Mouse (Mus musculus) hindbrain, embryonic 14.5 days (tissue): ENCODE data around the gene Ivd. TPM values are rescaled to one million over a fixed set of nuclear protein-coding genes. Genes with fewer than 3 reads are reported as not detected.

ENCODE experiments used
- polyA plus RNA-seq: library from polyadenylated mRNA; unstranded; fragments of >200 nt; fragmentation: Nextera tagmentation; extraction: Ambion mirVana; gene quantifications from 2 replicates; pipeline ENCODE4 v1.2.1, GENCODE M21; 2014

The Ivd gene
- polyA plus RNA-seq, 1 experiment from 2014 or later: 36.4 TPM

Other genes starting within 250 kb of the Ivd start
- gene Pak6, start 198.7 kb upstream of the Ivd start, polyA plus RNA-seq: 39.9 and 41.7 TPM in 2 replicates
- gene Ankrd63, start 158.0 kb upstream of the Ivd start, polyA plus RNA-seq: not detected in 2 replicates
- 0.54 and 0.69 TPM in 2 replicates for gene Plcb2, start 133.5 kb upstream of the Ivd start, polyA plus RNA-seq
- gene Inafm2, start 116.2 kb upstream of the Ivd start, polyA plus RNA-seq: 29.5 and 30.6 TPM in 2 replicates
- 0.48 and 0.87 TPM in 2 replicates for gene Ccdc9b, start 99.3 kb upstream of the Ivd start, polyA plus RNA-seq
- not detected in 2 replicates for gene Phgr1, start 89.2 kb upstream of the Ivd start, polyA plus RNA-seq
- 65.8 and 79.2 TPM in 2 replicates for gene Disp2, start 82.2 kb upstream of the Ivd start, polyA plus RNA-seq
- 16.1 and 25.1 TPM in 2 replicates for gene Knstrn, start 48.0 kb upstream of the Ivd start, polyA plus RNA-seq
- 2.0 and 2.7 TPM in 2 replicates for gene Bahd1, start 38.4 kb downstream of the Ivd start, polyA plus RNA-seq
- 7.7 and 8.7 TPM in 2 replicates for gene Chst14, start 64.5 kb downstream of the Ivd start, polyA plus RNA-seq
- gene Ccdc32, start 167.4 kb downstream of the Ivd start, polyA plus RNA-seq: 36.0 and 36.5 TPM in 2 replicates
- 3.6 and 3.9 TPM in 2 replicates for gene Rpusd2, start 172.8 kb downstream of the Ivd start, polyA plus RNA-seq
- 6.6 and 8.3 TPM in 2 replicates for gene Knl1, start 185.2 kb downstream of the Ivd start, polyA plus RNA-seq